Mouse (Mus musculus) urinary bladder, postnatal 10 days (tissue): ENCODE data around the gene Atad2b.
"Not testable (repeated sequence)": the region's sequence is repeated elsewhere in the genome, so short reads cannot be mapped to it uniquely, and the experiment has no call there.

Source experiments
- DNase-seq: peaks from one replicate; pipeline ENCODE4 v3.0.0; 2022; ENCODE audit warnings: low spot score

The Atad2b gene

GRCm38 (mm10) chr12:4916994-4917804 lies at the start of gene Atad2b:
Gene Atad2b (plus strand): TSS chr12:4917353.
- DNase-seq = peak; percentile 91

GRCm38 (mm10) chr12:4868924-4869323 lies 48.2 kb upstream of the Atad2b start:
- no peak for DNase-seq

GRCm38 (mm10) chr12:4871260-4871659 lies 45.9 kb upstream of the Atad2b start:
- DNase-seq = no peak

- no peak for DNase-seq
Measured at GRCm38 (mm10) chr12:4872273-4872672, 44.9 kb upstream of the Atad2b start.

- no peak for DNase-seq
Measured at GRCm38 (mm10) chr12:4872983-4873477, 44.1 kb upstream of the Atad2b start.

GRCm38 (mm10) chr12:4873531-4873930 lies 43.6 kb upstream of the Atad2b start:
- DNase-seq = no peak

- DNase-seq = no peak
Measured at GRCm38 (mm10) chr12:4874161-4874927, 42.8 kb upstream of the Atad2b start, which contains the start of gene Mfsd2b. Gene Mfsd2b (minus strand): TSS chr12:4874359.

GRCm38 (mm10) chr12:4875623-4876022 lies 41.5 kb upstream of the Atad2b start:
- DNase-seq = no peak

GRCm38 (mm10) chr12:4878296-4878783 lies 38.8 kb upstream of the Atad2b start:
- DNase-seq = no peak

GRCm38 (mm10) chr12:4879048-4879447 lies 38.1 kb upstream of the Atad2b start:
- no peak for DNase-seq

- DNase-seq = no peak
Measured at GRCm38 (mm10) chr12:4882086-4882485, 35.1 kb upstream of the Atad2b start.

GRCm38 (mm10) chr12:4885062-4885461 lies 32.1 kb upstream of the Atad2b start:
- no peak for DNase-seq

GRCm38 (mm10) chr12:4886581-4886980 lies 30.6 kb upstream of the Atad2b start:
- DNase-seq = not testable (repeated sequence)

- DNase-seq = no peak
Measured at GRCm38 (mm10) chr12:4888739-4889138, 28.4 kb upstream of the Atad2b start.

GRCm38 (mm10) chr12:4889251-4889650 lies 27.9 kb upstream of the Atad2b start:
- DNase-seq = no peak

- DNase-seq = no peak
Measured at GRCm38 (mm10) chr12:4889891-4890290, 27.3 kb upstream of the Atad2b start.

- no peak for DNase-seq
Measured at GRCm38 (mm10) chr12:4898024-4898423, 19.1 kb upstream of the Atad2b start.

- DNase-seq = no peak
Measured at GRCm38 (mm10) chr12:4905946-4906345, 11.2 kb upstream of the Atad2b start.

GRCm38 (mm10) chr12:4906476-4906875 lies 10.7 kb upstream of the Atad2b start:
- DNase-seq = no peak

- peak; percentile 76 for DNase-seq
Measured at GRCm38 (mm10) chr12:4906951-4907906, 9.9 kb upstream of the Atad2b start, which contains the start of gene Ubxn2a. Gene Ubxn2a (minus strand): TSS chr12:4907705.

- DNase-seq = no peak
Measured at GRCm38 (mm10) chr12:4908391-4908790, 8.8 kb upstream of the Atad2b start.
